Mouse (Mus musculus) cerebellum, adult 2 months (tissue): ENCODE results near the gene Aptx.

ENCODE experiments used
- CTCF ChIP-seq: fragments of 200-500 bp; IDR thresholded peaks from 2 replicates; pipeline ENCODE4 v1.5.1; 2011; ENCODE audit warnings: low read depth, mild to moderate bottlenecking, control low read depth, low read length, moderate library complexity, borderline replicate concordance; ENCODE audit not compliant: insufficient read depth
- POLR2A ChIP-seq: fragments of 200-500 bp; IDR thresholded peaks from 2 replicates; pipeline ENCODE4 v1.6.1; 2011; ENCODE audit warnings: low read length, control low read depth, borderline replicate concordance; ENCODE audit not compliant: insufficient read depth

- no peak for TF ChIP-seq POLR2A
- TF ChIP-seq CTCF: peak; percentile 76
These were observed 22.6 kb downstream of the Aptx start for GRCm38 (mm10) chr4:40680250-40680860.
